Mouse (Mus musculus): ENCODE results near the gene Robo1.

GRCm38 (mm10) chr16:72411669-72412270 is 103.7 kb downstream of the Robo1 start:
- TF ChIP-seq CTCF (IDR thresholded peaks at IDR 0.05; ENCODE audit: control insufficient read depth, insufficient read depth, insufficient replicate concordance, low read depth, low read length) (no peak), POLR2A (IDR thresholded peaks at IDR 0.05; ENCODE audit: control insufficient read depth, low read depth, low read length) (no peak)
